Mouse (Mus musculus): ENCODE measurements around the gene Triap1.

- TF ChIP-seq CTCF (IDR thresholded peaks at IDR 0.05; ENCODE audit: extremely low read depth, insufficient read depth, low read length) (no peak), POLR2A (IDR thresholded peaks at IDR 0.05; ENCODE audit: extremely low read depth, insufficient read depth, low read length) (no peak)
Measured at GRCm38 (mm10) chr5:115341314-115342165, 515 bp downstream of the Triap1 start.
